Mouse (Mus musculus) induced T-regulatory cell, adult 2 months (primary cell): ENCODE results near the gene Atp6v0d1.

ENCODE experiments used
- DNase-seq: peaks from one replicate; pipeline ENCODE4 v3.0.0-alpha.2; 2012; ENCODE audit warnings: low read depth

Gene Atp6v0d1

DNA sequence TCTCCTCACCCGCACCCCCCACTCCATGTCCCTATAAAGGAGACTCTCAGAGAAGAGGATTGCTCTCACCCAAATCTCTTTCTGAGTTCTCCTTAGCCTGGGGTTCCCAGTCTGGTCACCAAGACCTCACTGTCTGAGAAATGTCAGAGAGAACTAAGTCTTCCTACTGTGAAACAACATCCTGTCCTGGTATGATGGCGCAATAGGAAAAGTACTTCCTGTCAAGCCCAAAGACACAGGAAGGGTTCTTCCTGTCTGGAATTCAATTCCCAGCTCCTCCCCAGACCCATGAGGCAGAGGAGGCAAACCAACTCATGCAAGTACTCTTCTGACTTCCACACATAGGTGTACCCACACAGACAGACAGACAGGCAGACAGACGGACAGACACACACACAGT lies 61.2 kb downstream of the Atp6v0d1 start:
- no peak for DNase-seq

- peak; percentile 26 for DNase-seq
Measured at GRCm38 (mm10) chr8:105499787-105500186, 66.1 kb downstream of the Atp6v0d1 start.

DNA sequence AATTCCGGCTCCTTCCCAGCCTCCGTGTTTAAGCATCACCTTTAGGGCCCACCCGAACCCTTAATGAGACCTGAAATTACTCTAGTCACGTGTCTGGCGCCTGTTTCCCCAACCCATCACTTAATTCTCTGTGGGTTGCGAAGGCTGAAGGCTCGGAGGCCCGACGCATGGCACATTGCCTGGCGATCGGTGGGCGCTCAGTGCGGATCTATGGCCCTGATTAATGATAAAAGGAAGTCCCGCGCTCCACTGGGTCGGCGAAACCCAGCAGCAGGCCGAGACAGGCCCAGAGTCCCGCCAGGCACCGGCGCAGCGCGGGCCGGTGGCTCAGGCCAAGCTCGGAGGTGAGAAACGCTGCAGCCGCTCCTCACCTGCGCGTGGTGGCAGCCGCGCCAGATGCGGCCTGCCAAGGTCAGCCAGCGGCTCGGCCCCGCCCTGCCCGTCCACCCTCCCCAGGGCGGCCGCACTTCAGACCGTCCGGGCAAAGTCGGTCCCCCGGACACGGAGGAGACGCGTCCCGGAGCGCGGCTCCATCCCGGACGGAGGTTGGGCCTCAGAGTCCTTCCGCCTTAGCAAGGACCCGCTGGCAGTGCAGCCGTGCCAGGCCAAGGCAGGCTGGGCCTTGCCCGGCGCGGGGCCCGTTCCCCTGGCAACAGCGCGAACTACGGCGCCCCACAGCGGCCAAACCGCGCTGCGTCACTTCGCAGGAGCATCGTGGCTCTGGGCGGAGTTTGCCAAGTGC lies 69.2 kb downstream of the Atp6v0d1 start, which contains the start of gene Zdhhc1:
Gene Zdhhc1 (minus strand): TSS at position 464 of the 742 bp plus-strand sequence.
- DNase-seq: peak; percentile 77

DNA sequence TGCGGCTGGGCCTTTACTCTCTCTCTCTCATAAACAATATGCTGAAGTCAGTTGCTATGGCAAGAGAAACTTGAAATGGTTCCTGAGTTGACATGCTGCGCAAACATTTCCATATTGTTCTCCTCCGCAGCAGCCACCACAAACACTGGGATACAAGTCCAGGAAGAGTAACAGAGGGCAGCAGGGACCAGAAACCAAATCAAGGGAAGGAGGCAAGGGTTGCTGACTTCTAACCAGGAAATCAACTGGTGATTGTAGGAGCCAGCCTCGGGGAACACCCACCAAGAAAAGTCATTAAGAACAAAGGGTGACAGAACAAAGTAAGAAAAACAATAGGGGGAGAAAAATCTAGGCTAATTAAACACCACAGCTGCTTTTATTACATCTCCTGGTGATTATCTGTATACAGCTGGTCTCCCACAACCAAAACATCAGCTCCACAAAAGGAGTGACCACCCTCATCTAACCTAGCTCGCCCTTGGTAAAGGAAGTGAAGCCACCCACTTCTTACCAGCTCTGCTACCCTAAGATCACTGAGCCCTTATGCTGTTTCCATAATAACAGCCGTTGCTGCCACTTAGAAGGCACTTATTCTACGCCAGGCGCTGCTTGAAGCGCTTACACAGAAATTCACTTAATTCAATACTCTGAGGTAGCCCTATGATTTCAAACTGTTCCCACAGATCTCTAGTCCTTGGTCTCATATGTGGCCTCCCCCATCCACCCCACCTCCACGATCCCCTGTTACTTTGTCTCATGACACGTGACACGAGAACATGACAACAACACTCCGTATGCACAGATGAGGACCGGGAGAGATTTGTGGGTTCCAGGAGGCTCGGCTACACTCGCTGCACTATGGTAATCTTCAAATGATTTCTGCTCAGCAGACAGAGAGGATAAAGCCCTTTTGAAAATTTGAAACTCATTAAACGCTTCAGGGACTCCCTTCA lies 70.2 kb downstream of the Atp6v0d1 start:
- DNase-seq: no peak

DNA sequence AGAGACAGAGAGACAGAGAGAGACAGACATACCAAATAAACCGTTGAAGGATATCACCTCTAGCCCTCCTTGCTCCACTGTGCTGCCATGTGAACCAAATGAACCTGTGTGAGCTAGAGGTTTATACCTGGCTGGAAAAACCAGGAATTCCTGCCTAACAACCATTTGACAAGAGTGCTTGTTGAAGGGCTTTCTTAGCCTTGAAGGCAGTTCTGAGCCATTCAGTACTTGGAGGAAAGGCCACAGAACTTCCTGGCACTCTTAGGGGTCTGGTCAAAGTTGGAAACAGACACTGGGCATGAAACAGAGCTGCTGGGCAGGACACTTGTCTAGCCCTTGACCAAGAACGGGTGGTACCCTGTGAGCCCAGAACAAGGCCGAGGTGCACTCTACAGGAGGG lies 71.3 kb downstream of the Atp6v0d1 start:
- no peak for DNase-seq

GRCm38 (mm10) chr8:105493495-105493894 lies 72.4 kb downstream of the Atp6v0d1 start:
- no peak for DNase-seq

DNA sequence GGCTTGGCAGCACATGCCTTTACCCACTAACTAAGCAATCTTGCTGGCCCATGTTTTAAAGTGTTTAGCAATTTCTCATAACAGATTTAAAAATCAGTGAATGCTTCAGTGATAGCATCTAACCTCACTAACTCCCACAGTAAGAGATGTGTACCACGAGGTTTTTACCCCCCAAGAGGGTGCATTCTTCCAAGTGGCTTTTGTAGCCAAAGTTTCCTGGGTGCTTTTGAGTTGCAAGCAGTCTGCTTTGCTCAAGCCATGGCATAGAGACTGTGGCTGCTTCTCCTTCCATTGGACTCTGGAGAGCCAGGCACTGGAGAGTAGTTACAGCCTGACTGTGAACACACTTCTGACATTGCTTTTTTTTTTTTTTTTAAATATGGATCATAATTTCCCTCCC lies 76.6 kb downstream of the Atp6v0d1 start:
- no peak for DNase-seq

DNA sequence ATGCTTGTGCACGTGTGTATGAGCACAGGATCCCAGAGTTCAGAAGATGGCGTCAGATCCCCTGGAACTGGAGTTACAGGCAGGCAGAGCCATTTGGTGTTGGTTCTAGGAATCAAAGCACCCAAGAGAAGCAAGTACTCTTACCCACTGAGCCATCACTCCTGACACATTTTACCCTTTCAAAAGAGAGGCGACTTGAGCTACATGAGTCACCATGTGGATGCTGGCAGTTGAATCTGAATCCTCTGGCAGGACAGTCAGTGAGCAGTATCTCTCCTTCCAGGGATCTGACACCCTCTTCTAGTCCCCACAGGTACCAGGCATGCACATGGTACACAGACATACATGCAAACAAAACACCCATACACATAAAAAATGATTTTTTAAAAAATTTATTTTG lies 77.8 kb downstream of the Atp6v0d1 start:
- no peak for DNase-seq

GRCm38 (mm10) chr8:105484392-105484791 lies 81.5 kb downstream of the Atp6v0d1 start:
- DNase-seq: peak; percentile 29

GRCm38 (mm10) chr8:105484030-105484368 lies 81.8 kb downstream of the Atp6v0d1 start:
- DNase-seq: no peak

GRCm38 (mm10) chr8:105483212-105484029 lies 82.4 kb downstream of the Atp6v0d1 start:
- DNase-seq: no peak

DNA sequence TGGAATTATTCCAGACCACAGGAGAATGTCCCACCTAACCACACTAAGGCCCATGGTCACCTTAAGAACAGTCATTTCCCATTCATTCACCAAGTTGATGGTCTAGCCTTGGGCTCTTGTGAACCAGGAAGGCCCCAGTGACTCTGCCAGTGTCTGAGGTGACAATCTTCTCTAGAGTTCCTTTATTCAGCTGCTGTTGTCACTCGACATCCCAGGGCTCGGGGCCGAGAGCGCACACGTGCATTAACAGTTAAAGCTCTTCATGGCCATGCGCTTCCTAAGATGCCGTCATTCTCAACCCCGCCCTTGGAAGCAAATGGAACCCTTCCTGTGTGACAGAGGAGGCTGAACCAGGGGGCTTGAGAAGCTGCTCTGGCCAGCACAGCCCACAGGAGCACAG lies 83.7 kb downstream of the Atp6v0d1 start:
- DNase-seq: no peak

GRCm38 (mm10) chr8:105481453-105481852 lies 84.4 kb downstream of the Atp6v0d1 start:
- DNase-seq: peak; percentile 53

- no peak for DNase-seq
Measured at GRCm38 (mm10) chr8:105481013-105481412, 84.8 kb downstream of the Atp6v0d1 start.

GRCm38 (mm10) chr8:105477792-105478191 lies 88.1 kb downstream of the Atp6v0d1 start:
- DNase-seq: no peak

- no peak for DNase-seq
Measured at GRCm38 (mm10) chr8:105476628-105477413, 89.0 kb downstream of the Atp6v0d1 start.

GRCm38 (mm10) chr8:105476161-105476560 lies 89.7 kb downstream of the Atp6v0d1 start:
- DNase-seq: no peak

DNA sequence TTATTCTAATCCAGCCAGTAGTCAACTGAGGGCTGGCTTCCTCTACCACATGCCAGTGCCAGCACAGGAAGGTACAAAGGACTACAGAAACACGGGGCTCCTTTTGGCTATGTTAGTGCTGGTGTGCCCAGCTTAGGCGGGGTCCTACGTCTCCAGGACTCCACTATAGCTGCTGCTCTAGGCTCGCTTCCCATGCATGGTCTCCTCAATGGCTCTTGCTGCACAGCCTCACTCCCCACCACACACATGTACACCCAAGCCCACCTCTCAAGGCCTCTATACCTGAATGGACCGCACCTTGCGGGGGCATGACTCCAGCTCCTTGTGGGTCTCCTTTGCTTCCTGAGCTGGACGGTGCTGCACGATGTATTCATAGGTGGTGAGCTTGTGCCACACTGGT lies 90.1 kb downstream of the Atp6v0d1 start:
- DNase-seq: no peak

DNA sequence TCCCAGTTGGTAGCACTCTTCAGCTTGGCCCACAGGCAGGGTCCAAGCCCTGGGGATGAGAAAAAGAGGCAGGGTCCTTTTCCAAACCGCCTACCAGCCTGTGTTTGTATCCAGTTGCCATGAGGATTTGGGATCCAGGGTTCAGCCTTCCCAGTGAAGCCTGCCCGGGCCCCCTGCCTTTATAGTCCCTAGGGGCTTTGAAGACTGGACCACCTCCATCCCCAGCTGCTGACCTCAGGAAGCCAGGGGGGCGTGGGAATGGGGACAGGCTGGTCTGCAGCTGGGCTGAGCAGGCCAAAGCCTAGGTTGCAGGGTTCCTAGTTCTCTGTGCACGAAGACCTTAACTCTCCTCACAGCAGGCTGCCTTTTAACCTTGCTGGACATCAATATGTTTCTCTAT lies 90.6 kb downstream of the Atp6v0d1 start:
- DNase-seq: no peak

DNA sequence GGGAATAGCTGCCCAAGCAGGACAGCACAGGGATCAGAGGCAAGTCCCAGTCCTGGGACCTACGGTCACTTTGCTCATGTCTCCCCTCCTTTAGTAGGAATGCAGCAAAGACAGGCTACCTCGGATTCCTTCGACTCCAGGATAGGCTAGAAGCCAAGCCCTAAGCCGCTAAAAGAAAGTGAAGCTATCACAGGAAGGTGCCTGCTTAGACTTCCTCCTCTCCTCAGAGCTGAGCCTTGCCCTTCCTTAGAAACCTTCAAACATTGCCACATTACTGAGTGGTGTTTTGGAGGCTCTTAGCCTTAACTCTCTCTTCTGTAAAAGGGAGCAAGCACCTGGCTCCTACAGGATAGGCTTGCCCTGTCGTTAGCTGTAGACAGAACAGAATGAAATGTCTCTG lies 91.2 kb downstream of the Atp6v0d1 start:
- no peak for DNase-seq
